Mouse (Mus musculus): ENCODE results near the gene Npc2. TPM values are rescaled to one million over a fixed set of nuclear protein-coding genes. Genes with fewer than 3 reads are reported as not detected.

The Npc2 gene
- polyA plus RNA-seq, 1 experiment, result 179 TPM

DNA sequence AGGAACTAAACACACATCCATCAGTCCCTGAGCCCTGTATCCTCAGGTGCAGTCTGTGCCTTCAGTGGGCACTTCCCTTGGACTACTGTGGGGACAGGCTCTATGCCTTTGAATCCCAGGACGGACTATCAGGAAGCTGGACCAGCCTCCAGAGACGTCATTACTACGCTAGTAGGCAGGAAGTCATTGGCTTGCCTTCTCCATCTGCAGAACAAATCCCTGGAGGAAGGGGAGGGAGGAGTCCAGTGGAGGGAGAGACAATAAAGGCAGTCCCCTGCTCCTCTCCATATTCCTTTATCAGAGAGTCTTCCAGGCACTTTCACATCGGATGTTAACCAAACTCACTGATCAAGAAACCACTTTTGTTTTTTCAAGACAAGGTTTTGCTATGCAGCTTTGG, 38.6 kb upstream of the Npc2 start:
- H3K4me3 ChIP-seq (ENCODE audit: insufficient read depth, low read depth, low read length), result no peak overlapping the region
- DNase-seq, result no peak
- no peaks in the 10 kb centered on the region for H3K27me3 ChIP-seq (replicated peaks; ENCODE audit: control insufficient read depth, insufficient read depth, low read length)
- H3K4me1 ChIP-seq (ENCODE audit: control insufficient read depth, insufficient read depth, low read length), result no peaks in the 10 kb centered on the region
- no peak overlapping the region for H3K27ac ChIP-seq (ENCODE audit: insufficient read depth, low read depth, low read length)
- 57% methylated on average over 4 of the region's 4 CpGs for WGBS
- TF ChIP-seq CTCF (conservative IDR thresholded peaks at IDR 0.05; ENCODE audit: insufficient read depth, insufficient read length, low read depth, low read length) (no peak), POLR2A (IDR thresholded peaks at IDR 0.05; ENCODE audit: low read depth, low read length) (no peak)
- no peaks in the 10 kb centered on the region for H3K36me3 ChIP-seq (ENCODE audit: control insufficient read depth, insufficient read depth, low read length)

DNA sequence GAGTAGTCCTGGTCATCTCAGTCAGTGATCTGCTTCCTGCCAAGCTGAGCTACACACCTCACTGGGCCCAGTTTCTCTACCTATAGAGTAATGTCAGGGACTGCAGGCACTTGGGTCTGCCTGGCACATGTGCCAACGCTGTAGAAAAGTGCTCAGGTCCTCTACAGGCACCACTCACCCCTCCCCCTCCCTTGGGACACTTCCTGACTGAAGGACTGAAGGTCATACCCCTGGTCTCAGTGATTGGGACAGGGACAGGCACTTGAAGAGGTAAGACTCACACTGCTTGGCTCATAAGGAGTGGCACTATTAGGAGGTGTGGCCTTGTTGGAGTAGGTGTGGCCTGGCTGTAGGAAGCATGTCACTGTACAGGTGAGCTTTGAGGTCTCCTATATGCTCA, 37.9 kb upstream of the Npc2 start:
- no peaks in the 10 kb centered on the region for H3K4me1 ChIP-seq (ENCODE audit: control insufficient read depth, insufficient read depth, low read length)
- no peak overlapping the region for H3K27ac ChIP-seq (ENCODE audit: insufficient read depth, low read depth, low read length)
- no peaks in the 10 kb centered on the region for H3K27me3 ChIP-seq (replicated peaks; ENCODE audit: control insufficient read depth, insufficient read depth, low read length)
- no peak overlapping the region for H3K4me3 ChIP-seq (ENCODE audit: insufficient read depth, low read depth, low read length)
- H3K36me3 ChIP-seq (ENCODE audit: control insufficient read depth, insufficient read depth, low read length), result no peaks in the 10 kb centered on the region
- 75% methylated on average over 1 of the region's 1 CpGs for WGBS
- no peak for DNase-seq
- TF ChIP-seq POLR2A (IDR thresholded peaks at IDR 0.05; ENCODE audit: low read depth, low read length) (no peak), CTCF (conservative IDR thresholded peaks at IDR 0.05; ENCODE audit: insufficient read depth, insufficient read length, low read depth, low read length) (no peak)

- H3K36me3 ChIP-seq (ENCODE audit: control insufficient read depth, insufficient read depth, low read length), result no peaks in the 10 kb centered on the region
- no peaks in the 10 kb centered on the region for H3K4me1 ChIP-seq (ENCODE audit: control insufficient read depth, insufficient read depth, low read length)
- no peak for DNase-seq
- WGBS, result 65% methylated on average over 6 of the region's 6 CpGs
- H3K27ac ChIP-seq (ENCODE audit: insufficient read depth, low read depth, low read length), result no peak overlapping the region
- H3K27me3 ChIP-seq (replicated peaks; ENCODE audit: control insufficient read depth, insufficient read depth, low read length), result no peaks in the 10 kb centered on the region
- H3K4me3 ChIP-seq (ENCODE audit: insufficient read depth, low read depth, low read length), result no peak overlapping the region
- TF ChIP-seq CTCF (conservative IDR thresholded peaks at IDR 0.05; ENCODE audit: insufficient read depth, insufficient read length, low read depth, low read length) (no peak), POLR2A (IDR thresholded peaks at IDR 0.05; ENCODE audit: low read depth, low read length) (no peak)
These were observed 36.1 kb upstream of the Npc2 start for GRCm38 (mm10) chr12:84809033-84809432.

DNA sequence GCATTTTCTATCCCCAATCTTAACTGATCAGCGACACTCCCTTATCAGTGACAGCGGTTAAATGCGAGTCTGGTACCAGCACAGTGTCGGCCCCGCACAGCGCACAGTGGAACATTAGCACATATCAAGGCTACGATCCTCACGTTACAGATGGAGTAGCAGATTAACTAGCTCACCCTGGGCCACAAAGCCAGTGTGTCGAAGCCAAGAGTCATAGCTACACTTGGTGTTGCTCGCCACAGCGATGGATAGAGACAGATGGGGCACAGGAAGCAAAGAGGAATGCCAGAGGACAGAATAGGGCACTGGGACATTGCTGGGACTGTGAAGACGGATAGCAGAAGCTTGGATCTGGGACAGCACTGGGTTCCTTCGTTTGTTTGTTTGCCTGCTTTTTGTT, 34.4 kb upstream of the Npc2 start:
- 77% methylated on average over 13 of the region's 13 CpGs for WGBS
- no peak overlapping the region for H3K4me3 ChIP-seq (ENCODE audit: insufficient read depth, low read depth, low read length)
- H3K36me3 ChIP-seq (ENCODE audit: control insufficient read depth, insufficient read depth, low read length), result no peaks in the 10 kb centered on the region
- H3K27ac ChIP-seq (ENCODE audit: insufficient read depth, low read depth, low read length), result no peak overlapping the region
- no peaks in the 10 kb centered on the region for H3K4me1 ChIP-seq (ENCODE audit: control insufficient read depth, insufficient read depth, low read length)
- no peak for TF ChIP-seq CTCF (conservative IDR thresholded peaks at IDR 0.05; ENCODE audit: insufficient read depth, insufficient read length, low read depth, low read length)
- no peak for TF ChIP-seq POLR2A (IDR thresholded peaks at IDR 0.05; ENCODE audit: low read depth, low read length)
- no peak for DNase-seq
- H3K27me3 ChIP-seq (replicated peaks; ENCODE audit: control insufficient read depth, insufficient read depth, low read length), result no peaks in the 10 kb centered on the region

DNA sequence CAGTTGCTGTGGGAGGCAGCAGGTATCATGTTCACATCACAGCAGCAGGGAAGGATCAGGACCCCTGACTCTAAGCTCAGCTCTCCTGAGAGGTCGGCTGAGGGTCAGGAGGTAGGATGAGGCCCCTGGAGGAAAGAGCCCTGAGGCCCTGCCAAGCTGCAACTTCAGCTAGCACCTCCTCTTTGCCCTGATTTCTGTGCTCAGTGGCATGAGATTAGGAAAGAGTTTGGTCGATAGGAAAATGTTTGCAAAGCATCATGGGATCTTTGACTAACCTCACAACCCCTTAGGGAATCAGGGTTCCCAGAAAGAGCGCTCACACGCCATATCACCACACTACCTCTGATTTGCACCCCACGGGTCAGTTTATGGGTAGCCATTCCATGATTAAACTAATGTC, 33.8 kb upstream of the Npc2 start:
- DNase-seq, result no peak
- H3K4me1 ChIP-seq (ENCODE audit: control insufficient read depth, insufficient read depth, low read length), result no peaks in the 10 kb centered on the region
- H3K27me3 ChIP-seq (replicated peaks; ENCODE audit: control insufficient read depth, insufficient read depth, low read length), result no peaks in the 10 kb centered on the region
- H3K4me3 ChIP-seq (ENCODE audit: insufficient read depth, low read depth, low read length), result no peak overlapping the region
- 45% methylated on average over 5 of the region's 5 CpGs for WGBS
- H3K27ac ChIP-seq (ENCODE audit: insufficient read depth, low read depth, low read length), result no peak overlapping the region
- TF ChIP-seq CTCF (conservative IDR thresholded peaks at IDR 0.05; ENCODE audit: insufficient read depth, insufficient read length, low read depth, low read length) (no peak), POLR2A (IDR thresholded peaks at IDR 0.05; ENCODE audit: low read depth, low read length) (no peak)
- no peaks in the 10 kb centered on the region for H3K36me3 ChIP-seq (ENCODE audit: control insufficient read depth, insufficient read depth, low read length)

DNA sequence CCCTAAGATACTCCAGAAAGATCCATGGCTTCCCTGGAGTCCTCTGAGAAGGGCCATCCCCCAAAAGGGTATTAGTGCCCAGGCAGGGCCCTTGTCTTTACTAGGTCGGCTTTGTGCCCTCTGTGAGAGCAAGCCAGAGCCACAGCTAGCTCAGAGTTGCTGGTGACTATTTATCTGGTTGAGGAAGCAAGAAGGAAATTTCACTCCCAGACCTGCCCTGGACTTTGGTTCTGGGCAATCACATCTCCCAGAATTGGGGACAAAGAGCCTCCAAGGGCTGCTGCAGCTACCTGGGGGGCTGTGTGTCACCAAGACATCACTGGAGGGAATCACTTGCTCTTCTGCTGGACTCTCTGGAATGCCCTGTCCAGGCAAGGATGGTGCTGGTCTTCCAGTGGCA, 33.1 kb upstream of the Npc2 start:
- 71% methylated on average over 1 of the region's 1 CpGs for WGBS
- TF ChIP-seq POLR2A (IDR thresholded peaks at IDR 0.05; ENCODE audit: low read depth, low read length) (no peak), CTCF (conservative IDR thresholded peaks at IDR 0.05; ENCODE audit: insufficient read depth, insufficient read length, low read depth, low read length) (no peak)
- H3K27me3 ChIP-seq (replicated peaks; ENCODE audit: control insufficient read depth, insufficient read depth, low read length), result no peaks in the 10 kb centered on the region
- H3K36me3 ChIP-seq (ENCODE audit: control insufficient read depth, insufficient read depth, low read length), result no peaks in the 10 kb centered on the region
- H3K27ac ChIP-seq (ENCODE audit: insufficient read depth, low read depth, low read length), result no peak overlapping the region
- DNase-seq, result no peak
- H3K4me3 ChIP-seq (ENCODE audit: insufficient read depth, low read depth, low read length), result no peak overlapping the region
- H3K4me1 ChIP-seq (ENCODE audit: control insufficient read depth, insufficient read depth, low read length), result no peaks in the 10 kb centered on the region

- Histone ChIP-seq H3K36me3 (ENCODE audit: control insufficient read depth, insufficient read depth, low read length) (no peaks in the 10 kb centered on the region), H3K27ac (ENCODE audit: insufficient read depth, low read depth, low read length) (no peak overlapping the region), H3K27me3 (replicated peaks; ENCODE audit: control insufficient read depth, insufficient read depth, low read length) (no peaks in the 10 kb centered on the region), H3K4me1 (ENCODE audit: control insufficient read depth, insufficient read depth, low read length) (no peaks in the 10 kb centered on the region), H3K4me3 (ENCODE audit: insufficient read depth, low read depth, low read length) (no peak overlapping the region)
- DNase-seq, result peak; percentile 28
- WGBS, result 54% methylated on average over 9 of the region's 9 CpGs
- no peak for TF ChIP-seq CTCF (conservative IDR thresholded peaks at IDR 0.05; ENCODE audit: insufficient read depth, insufficient read length, low read depth, low read length)
- no peak for TF ChIP-seq POLR2A (IDR thresholded peaks at IDR 0.05; ENCODE audit: low read depth, low read length)
These were observed 32.4 kb upstream of the Npc2 start for GRCm38 (mm10) chr12:84805228-84805842.
